Mouse (Mus musculus) limb, embryonic 12.5 days (tissue): ENCODE data around the gene Cplx3. TPM values are rescaled to one million over a fixed set of nuclear protein-coding genes. Genes with fewer than 3 reads are reported as not detected.

Experiments used
- ATAC-seq: fragments of 200-750 bp; cut with Nextera tagmentation; 2 replicates; pipeline ENCODE4 v1.8.0; 2017; ENCODE audit warnings: low read depth, moderate TSS enrichment; ENCODE audit not compliant: insufficient number of reproducible peaks, insufficient read depth, low FRiP score, low TSS enrichment
- H3K27ac ChIP-seq: fragments of 300-500 bp; sonication (generic); 2 replicates; pipeline ENCODE4 v1.5.1; 2016; ENCODE audit warnings: mild to moderate bottlenecking, moderate library complexity
- H3K27me3 ChIP-seq: fragments of 300-500 bp; sonication (generic); 2 replicates; pipeline ENCODE4 v1.6.1; 2016; ENCODE audit warnings: mild to moderate bottlenecking, moderate library complexity
- H3K36me3 ChIP-seq: fragments of 300-500 bp; sonication (generic); 2 replicates; pipeline ENCODE4 v1.6.1; 2016; ENCODE audit warnings: mild to moderate bottlenecking, moderate library complexity
- H3K4me1 ChIP-seq: fragments of 300-500 bp; sonication (generic); replicated peaks from 2 replicates; pipeline ENCODE4 v1.6.1; 2016
- H3K4me2 ChIP-seq: fragments of 300-500 bp; sonication (generic); 2 replicates; pipeline ENCODE4 v1.6.1; 2016; ENCODE audit warnings: mild to moderate bottlenecking, moderate library complexity
- H3K4me3 ChIP-seq: fragments of 300-500 bp; sonication (generic); replicated peaks from 2 replicates; pipeline ENCODE4 v1.5.1; 2016; ENCODE audit warnings: mild to moderate bottlenecking
- H3K9ac ChIP-seq: fragments of 300-500 bp; sonication (generic); replicated peaks from 2 replicates; pipeline ENCODE4 v1.6.1; 2016; ENCODE audit warnings: mild to moderate bottlenecking, moderate library complexity
- H3K9me3 ChIP-seq: fragments of 300-500 bp; sonication (generic); 2 replicates; pipeline ENCODE4 v1.6.1; 2016; ENCODE audit warnings: mild to moderate bottlenecking, moderate library complexity
- WGBS: fragments of 180-500 bp; shearing (Covaris S2); methylation state at CpG from one replicate; pipeline ENCODE4 v1.1.7; 2016; 5-methylcytosine and 5-hydroxymethylcytosine counted together
- polyA plus RNA-seq: library from polyadenylated mRNA; unstranded; fragments of >200 nt; fragmentation: Nextera tagmentation; extraction: Ambion mirVana; gene quantifications from 2 replicates; pipeline ENCODE4 v1.2.1, GENCODE M21; 2016

The Cplx3 gene
- polyA plus RNA-seq, 1 experiment from 2014 or later, result not detected

DNA sequence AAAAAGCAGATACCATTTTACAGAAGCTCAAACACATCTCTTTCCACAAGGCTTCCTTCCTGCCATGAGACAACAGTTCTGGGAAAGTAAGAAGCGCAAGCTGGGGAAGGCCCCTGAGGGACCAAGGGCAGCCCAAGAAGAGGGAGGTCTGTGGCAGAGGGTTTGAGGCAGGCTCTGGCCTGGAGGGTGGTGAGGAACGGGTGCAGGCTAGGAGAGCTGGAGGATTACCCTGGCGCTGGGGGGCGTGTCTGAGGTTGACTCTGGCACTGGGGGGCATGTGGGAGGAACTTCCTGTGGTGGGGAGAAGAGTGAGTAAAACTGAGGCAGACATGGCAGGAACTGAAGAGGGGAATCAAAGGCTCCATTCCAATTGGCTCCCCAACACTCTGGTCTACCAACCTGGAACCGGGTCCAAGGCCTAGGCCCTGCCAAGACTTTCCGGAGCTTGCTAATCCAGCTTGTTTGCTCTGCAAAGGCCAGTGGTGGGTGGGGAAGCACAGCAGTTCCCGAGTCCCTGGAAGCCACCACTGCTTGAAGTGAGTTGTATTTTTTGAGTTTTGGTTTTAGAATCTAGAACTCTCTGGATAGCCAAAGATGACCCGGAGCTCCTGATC, 11.6 kb upstream of the Cplx3 start:
- Histone ChIP-seq H3K27ac (no peak overlapping the region), H3K27me3 (no peaks in the 10 kb centered on the region), H3K9ac (no peak overlapping the region; the same call in 1 of the 2 replicates), H3K4me1 (no peaks in the 10 kb centered on the region), H3K4me2 (no peak overlapping the region), H3K4me3 (no peak overlapping the region), H3K36me3 (no peaks in the 10 kb centered on the region), H3K9me3 (no peaks in the 10 kb centered on the region)
- ATAC-seq, result no peak
- 79% methylated on average over 8 of the region's 8 CpGs for WGBS

DNA sequence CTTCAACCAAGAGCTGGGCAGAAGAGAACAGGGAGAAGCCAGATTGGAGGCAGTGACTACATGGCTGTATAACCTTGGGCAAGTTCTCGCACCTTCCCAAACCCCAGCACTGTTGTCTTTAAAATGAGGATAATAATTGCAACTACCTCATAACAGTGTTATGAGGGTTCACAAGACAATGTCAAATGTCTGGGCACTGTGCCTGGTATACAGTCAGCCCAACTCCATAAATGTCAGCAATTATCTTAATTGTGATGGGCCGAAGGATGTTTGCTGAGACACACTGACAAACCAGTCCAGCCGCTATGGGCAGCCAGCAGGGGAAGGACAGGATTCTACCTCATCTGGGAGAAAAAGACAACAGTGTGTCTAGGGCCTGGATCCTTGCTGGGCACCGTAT, 8.7 kb upstream of the Cplx3 start:
- no peak for ATAC-seq
- H3K9ac ChIP-seq, result no peak overlapping the region
- no peak overlapping the region for H3K4me2 ChIP-seq
- no peak overlapping the region for H3K4me3 ChIP-seq
- H3K27me3 ChIP-seq, result 0 out of 2 replicates have a peak, but pooled peaks cover 2% of the 10 kb centered on the region
- H3K36me3 ChIP-seq, result no peaks in the 10 kb centered on the region
- H3K9me3 ChIP-seq, result no peaks in the 10 kb centered on the region
- no peak overlapping the region for H3K27ac ChIP-seq
- no peaks in the 10 kb centered on the region for H3K4me1 ChIP-seq
- 74% methylated on average over 4 of the region's 4 CpGs for WGBS

DNA sequence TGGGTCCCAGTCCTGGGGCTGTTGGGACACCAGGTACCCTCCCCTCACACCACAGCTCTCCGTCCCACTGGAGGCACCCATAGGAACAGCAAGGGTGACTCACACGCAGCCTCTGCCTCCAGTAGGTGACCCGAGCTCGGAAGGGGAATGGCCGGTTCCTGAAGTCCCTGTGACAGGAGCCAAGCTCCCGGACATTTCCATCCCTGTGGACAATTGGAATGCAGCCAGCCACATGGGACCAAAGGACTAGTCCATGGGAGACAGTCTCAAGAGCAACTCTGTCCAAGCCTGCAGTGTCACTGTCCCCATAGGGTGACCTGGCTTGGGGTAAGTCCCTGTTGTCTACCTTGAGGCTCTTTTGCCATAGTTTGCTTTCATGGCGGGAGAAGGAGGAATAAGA, 7.9 kb upstream of the Cplx3 start:
- 81% methylated on average over 7 of the region's 7 CpGs for WGBS
- no peaks in the 10 kb centered on the region for H3K9me3 ChIP-seq

DNA sequence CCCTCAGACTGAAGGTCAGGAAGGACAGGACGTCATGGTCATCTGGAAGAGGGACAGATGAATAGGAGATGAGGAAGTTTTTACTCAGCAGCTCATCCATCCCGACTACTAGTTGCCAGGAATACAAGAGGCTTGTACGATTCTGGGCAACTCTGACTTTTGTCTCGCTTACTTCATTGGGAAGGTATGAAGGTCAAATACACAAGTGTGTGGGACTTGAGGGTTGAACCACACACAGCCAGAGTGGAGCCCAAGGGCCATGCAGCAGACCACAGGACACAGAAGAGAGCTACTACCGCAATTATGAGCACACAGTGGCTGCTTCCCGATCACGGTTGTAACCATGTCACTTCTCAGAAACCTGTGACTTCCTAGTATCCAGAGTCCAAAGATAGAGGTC, 6.5 kb upstream of the Cplx3 start:
- H3K36me3 ChIP-seq, result no peaks in the 10 kb centered on the region
- 0 out of 2 replicates have a peak, but pooled peaks cover 2% of the 10 kb centered on the region for H3K27me3 ChIP-seq
- no peak overlapping the region for H3K9ac ChIP-seq
- no peaks in the 10 kb centered on the region for H3K4me1 ChIP-seq
- H3K4me3 ChIP-seq, result no peak overlapping the region
- no peaks in the 10 kb centered on the region for H3K9me3 ChIP-seq
- no peak overlapping the region for H3K4me2 ChIP-seq
- H3K27ac ChIP-seq, result no peak overlapping the region
- WGBS, result 82% methylated on average over 7 of the region's 7 CpGs
- ATAC-seq, result no peak

More for the DNA sequence above, 7.9 kb upstream of the Cplx3 start:
- H3K4me1 ChIP-seq, result no peaks in the 10 kb centered on the region
- H3K27me3 ChIP-seq, result 0 out of 2 replicates have a peak, but pooled peaks cover 2% of the 10 kb centered on the region
- H3K27ac ChIP-seq, result no peak overlapping the region
- no peak for ATAC-seq
- H3K4me3 ChIP-seq, result no peak overlapping the region
- no peak overlapping the region for H3K4me2 ChIP-seq
- H3K9ac ChIP-seq, result no peak overlapping the region
- H3K36me3 ChIP-seq, result no peaks in the 10 kb centered on the region

DNA sequence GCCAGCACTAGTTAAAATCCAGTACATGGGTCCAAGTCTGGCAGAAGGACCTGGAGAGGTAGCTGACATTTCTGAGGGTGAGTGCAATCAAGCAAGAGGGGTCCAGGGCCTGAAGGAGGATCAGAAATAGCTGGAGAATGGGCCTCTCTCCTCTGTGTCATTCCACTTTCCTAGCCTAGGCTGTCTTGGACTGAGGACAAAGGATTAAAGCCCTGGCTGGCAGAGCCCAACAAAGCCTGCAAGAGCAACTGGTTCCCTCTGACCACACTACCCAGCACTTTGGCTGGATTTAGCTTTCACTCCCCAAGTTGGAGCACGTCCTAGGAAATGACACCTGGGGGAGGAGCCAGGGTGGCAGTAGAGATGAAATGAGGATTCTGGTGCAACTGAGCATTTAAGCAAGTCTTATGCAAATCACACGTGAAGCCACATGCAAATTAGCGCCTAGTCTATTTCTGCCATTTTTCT, 4.3 kb upstream of the Cplx3 start:
- Histone ChIP-seq H3K4me2 (no peak overlapping the region), H3K27ac (no peak overlapping the region), H3K9ac (no peak overlapping the region), H3K4me1 (peaks cover 5% of the 10 kb centered on the region; the same call in 1 of the 2 replicates), H3K4me3 (no peak overlapping the region), H3K9me3 (no peaks in the 10 kb centered on the region), H3K27me3 (peaks cover 19% of the 10 kb centered on the region), H3K36me3 (no peaks in the 10 kb centered on the region)
- 47% methylated on average over 3 of the region's 3 CpGs for WGBS
- no peak for ATAC-seq

DNA sequence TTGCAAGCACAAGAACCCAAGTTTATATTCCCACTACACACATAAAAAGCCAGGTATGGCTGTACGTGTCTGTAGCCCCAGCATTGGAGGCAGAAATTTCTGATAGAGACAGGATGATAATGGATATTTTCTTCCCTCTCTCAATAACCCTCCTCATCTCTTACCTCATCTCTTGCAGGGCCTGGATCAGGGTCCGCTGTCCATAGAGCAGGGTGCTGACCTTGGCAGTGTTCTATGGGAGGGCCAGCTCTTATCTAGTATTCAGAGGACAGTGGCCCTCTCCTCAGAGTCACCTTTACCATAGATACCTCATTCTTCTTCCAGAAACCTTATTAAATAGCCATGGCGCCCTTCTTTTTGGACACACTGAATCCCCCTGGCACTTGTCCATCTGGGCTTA, 3.7 kb upstream of the Cplx3 start:
- Histone ChIP-seq H3K27ac (no peak overlapping the region), H3K4me1 (peaks cover 5% of the 10 kb centered on the region; the same call in 1 of the 2 replicates), H3K9me3 (no peaks in the 10 kb centered on the region), H3K9ac (no peak overlapping the region), H3K27me3 (peaks cover 21% of the 10 kb centered on the region), H3K4me2 (no peak overlapping the region), H3K36me3 (no peaks in the 10 kb centered on the region), H3K4me3 (no peak overlapping the region)
- 65% methylated on average over 3 of the region's 3 CpGs for WGBS
- no peak for ATAC-seq

DNA sequence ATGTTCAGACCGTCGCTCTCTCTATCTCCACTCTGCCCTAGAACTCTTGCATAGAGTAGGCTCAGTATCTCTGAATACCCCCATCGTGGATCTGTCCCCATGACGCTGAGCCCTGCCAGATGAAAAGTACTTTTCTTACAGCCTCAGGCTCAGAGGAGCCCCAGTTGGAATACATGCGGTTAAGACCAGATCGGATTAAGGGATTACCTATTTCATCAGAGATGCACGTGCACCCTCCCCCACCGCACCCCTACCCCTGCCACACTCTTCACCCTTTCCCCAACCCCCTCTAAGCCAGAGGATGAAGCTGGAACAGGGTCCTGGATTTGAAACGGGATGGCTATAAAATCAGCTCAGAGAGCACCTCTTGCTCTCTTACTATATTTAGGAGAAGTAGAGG, 578 bp downstream of the Cplx3 start:
- no peaks in the 10 kb centered on the region for H3K9me3 ChIP-seq
- H3K27ac ChIP-seq, result no peak overlapping the region
- H3K4me2 ChIP-seq, result no peak overlapping the region
- H3K36me3 ChIP-seq, result no peaks in the 10 kb centered on the region
- no peak overlapping the region for H3K4me3 ChIP-seq
- WGBS, result 21% methylated on average over 9 of the region's 9 CpGs
- H3K4me1 ChIP-seq, result peaks cover 8% of the 10 kb centered on the region
- H3K27me3 ChIP-seq, result peaks cover 23% of the 10 kb centered on the region
- no peak overlapping the region for H3K9ac ChIP-seq
- no peak for ATAC-seq

DNA sequence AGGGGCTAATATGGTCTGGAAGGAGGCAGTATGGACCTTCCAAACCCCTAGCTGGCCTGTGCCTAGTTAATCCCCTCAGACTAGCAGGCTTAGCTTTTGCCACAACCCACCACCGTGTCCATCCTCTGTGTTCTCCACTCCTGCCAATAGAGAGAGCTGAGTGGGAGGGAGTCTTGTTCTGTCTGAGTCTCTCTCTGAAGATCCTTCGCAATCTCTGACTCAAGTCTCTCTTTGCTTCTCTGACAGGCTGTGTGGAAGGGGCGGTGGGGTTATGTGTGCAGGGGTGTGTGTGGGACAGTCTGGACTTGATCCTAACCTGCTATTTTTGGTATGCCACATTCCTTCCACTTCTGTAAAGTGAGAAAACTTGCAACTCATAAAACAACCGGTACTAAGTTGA, 1.2 kb downstream of the Cplx3 start:
- H3K27ac ChIP-seq, result no peak overlapping the region
- no peak overlapping the region for H3K9ac ChIP-seq
- H3K9me3 ChIP-seq, result no peaks in the 10 kb centered on the region
- ATAC-seq, result no peak
- WGBS, result 75% methylated on average over 4 of the region's 4 CpGs
- peaks cover 23% of the 10 kb centered on the region for H3K27me3 ChIP-seq
- H3K4me1 ChIP-seq, result peaks cover 9% of the 10 kb centered on the region
- no peak overlapping the region for H3K4me3 ChIP-seq
- no peaks in the 10 kb centered on the region for H3K36me3 ChIP-seq
- H3K4me2 ChIP-seq, result no peak overlapping the region

DNA sequence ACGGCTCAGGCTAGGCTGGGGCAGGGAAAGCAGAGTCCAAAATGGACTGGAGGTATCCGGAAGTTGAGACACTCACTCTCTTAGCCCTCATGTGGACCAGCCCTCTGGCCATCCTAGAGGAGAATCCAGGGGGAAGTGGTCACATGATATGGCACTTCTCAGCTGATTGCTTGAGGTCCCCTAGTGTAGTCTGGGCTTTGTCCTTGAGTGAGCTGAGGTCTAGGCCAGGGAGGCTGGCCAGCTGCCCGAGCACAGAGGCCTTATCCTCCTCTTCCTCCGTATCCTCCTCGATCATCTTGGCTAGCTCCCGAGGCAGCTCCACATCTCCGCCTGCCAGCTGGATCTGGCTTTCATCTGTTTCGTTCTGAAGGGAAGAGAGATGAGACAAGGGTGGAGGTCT, 4.0 kb downstream of the Cplx3 start:
- Histone ChIP-seq H3K27ac (no peak overlapping the region), H3K36me3 (no peaks in the 10 kb centered on the region), H3K9me3 (no peaks in the 10 kb centered on the region), H3K4me2 (no peak overlapping the region), H3K27me3 (peaks cover 23% of the 10 kb centered on the region), H3K4me3 (no peak overlapping the region), H3K9ac (no peak overlapping the region), H3K4me1 (peaks cover 13% of the 10 kb centered on the region)
- ATAC-seq, result no peak
- WGBS, result 57% methylated on average over 8 of the region's 8 CpGs

DNA sequence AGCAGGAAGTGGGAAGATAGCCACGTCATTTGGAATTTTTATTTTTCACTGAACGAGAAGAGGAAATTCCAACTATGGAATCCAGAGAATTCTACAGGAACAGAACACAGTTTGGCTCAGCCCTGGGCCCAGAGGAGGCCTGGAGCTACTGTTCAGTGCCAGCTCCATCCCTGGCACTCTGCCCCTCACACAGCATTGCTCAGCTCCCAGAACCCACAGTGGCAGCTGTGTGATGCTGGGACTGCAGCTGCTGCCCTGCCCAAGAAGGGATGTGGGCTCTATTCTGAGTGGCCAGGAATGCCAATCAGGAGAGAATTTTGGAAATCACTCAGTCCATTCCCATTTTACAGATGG, 4.8 kb downstream of the Cplx3 start:
- H3K4me1 ChIP-seq, result peaks cover 12% of the 10 kb centered on the region
- H3K27me3 ChIP-seq, result peaks cover 16% of the 10 kb centered on the region
- H3K9me3 ChIP-seq, result no peaks in the 10 kb centered on the region
- H3K9ac ChIP-seq, result no peak overlapping the region
- H3K36me3 ChIP-seq, result no peaks in the 10 kb centered on the region
- H3K27ac ChIP-seq, result no peak overlapping the region
- no peak for ATAC-seq
- 58% methylated on average over 2 of the region's 2 CpGs for WGBS
- H3K4me2 ChIP-seq, result no peak overlapping the region
- H3K4me3 ChIP-seq, result no peak overlapping the region

DNA sequence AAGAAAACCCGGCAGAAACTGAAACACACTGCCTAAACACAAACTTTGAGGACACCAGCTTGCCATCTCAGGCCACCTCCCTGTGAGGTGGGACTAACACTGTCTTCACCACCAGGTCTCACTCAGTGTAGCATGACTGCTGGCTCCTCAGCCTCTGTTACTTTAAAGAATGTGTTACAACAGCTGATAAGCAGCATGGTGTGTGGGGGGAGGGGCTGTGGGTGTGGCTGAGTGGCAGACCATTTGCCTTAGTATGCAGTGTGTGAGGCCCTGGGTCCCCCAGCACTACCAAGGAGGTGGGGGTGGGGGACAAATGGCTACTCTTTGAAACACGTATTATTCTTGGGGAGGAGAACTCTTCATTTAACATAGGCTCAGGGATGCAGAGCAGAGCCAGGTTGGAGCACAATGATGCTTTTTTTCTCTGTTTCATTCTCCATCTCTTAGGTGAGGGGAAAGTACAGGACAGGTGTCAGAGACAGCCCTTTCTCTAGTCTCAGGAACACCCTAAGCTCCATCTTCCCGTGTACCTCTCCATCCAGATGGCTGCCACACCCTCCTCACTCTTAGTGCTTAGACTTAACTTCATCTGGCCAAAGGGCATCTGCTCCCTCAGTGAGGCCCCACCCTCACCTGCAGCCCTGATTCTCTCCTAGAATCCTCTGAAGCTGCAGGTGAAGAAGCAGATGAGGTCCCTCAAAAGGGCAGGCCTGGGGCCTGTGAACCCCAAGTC, 5.3 kb downstream of the Cplx3 start:
- peaks cover 8% of the 10 kb centered on the region for H3K4me1 ChIP-seq
- peaks cover 10% of the 10 kb centered on the region for H3K27me3 ChIP-seq

More for the DNA sequence above, 5.3 kb downstream of the Cplx3 start:
- no peak overlapping the region for H3K4me3 ChIP-seq
- 7% methylated on average over 3 of the region's 3 CpGs for WGBS
- no peak overlapping the region for H3K27ac ChIP-seq
- no peaks in the 10 kb centered on the region for H3K9me3 ChIP-seq
- H3K9ac ChIP-seq, result no peak overlapping the region
- ATAC-seq, result no peak
- no peaks in the 10 kb centered on the region for H3K36me3 ChIP-seq
- no peak overlapping the region for H3K4me2 ChIP-seq
